Mouse (Mus musculus) lung, postnatal 25 days (tissue): Measurements from ENCODE around the gene Hip1.

Experiments used
- DNase-seq: peaks from one replicate; pipeline ENCODE4 v3.0.0; 2022; ENCODE audit warnings: low spot score

Hip1 gene

GRCm38 (mm10) chr5:135544865-135545797, at the start of gene Hip1:
Gene Hip1 (minus strand): TSS chr5:135545120.
- DNase-seq: peak; percentile 100

GRCm38 (mm10) chr5:135589996-135590784, 45.3 kb upstream of the Hip1 start:
- no peak for DNase-seq

GRCm38 (mm10) chr5:135587764-135588163, 42.8 kb upstream of the Hip1 start:
- no peak for DNase-seq

GRCm38 (mm10) chr5:135585691-135586090, 40.8 kb upstream of the Hip1 start:
- DNase-seq: no peak

- no peak for DNase-seq
Measured at GRCm38 (mm10) chr5:135582330-135582729, 37.4 kb upstream of the Hip1 start.

GRCm38 (mm10) chr5:135579331-135579751, 34.4 kb upstream of the Hip1 start:
- DNase-seq: no peak

- DNase-seq: no peak
Measured at GRCm38 (mm10) chr5:135576055-135576454, 31.1 kb upstream of the Hip1 start.

- no peak for DNase-seq
Measured at GRCm38 (mm10) chr5:135573006-135573405, 28.1 kb upstream of the Hip1 start, which contains the start of gene Ccl24. Gene Ccl24 (minus strand): TSS chr5:135573049.

- no peak for DNase-seq
Measured at GRCm38 (mm10) chr5:135568698-135569097, 23.8 kb upstream of the Hip1 start.

- no peak for DNase-seq
Measured at GRCm38 (mm10) chr5:135567556-135568265, 22.8 kb upstream of the Hip1 start.

GRCm38 (mm10) chr5:135563469-135563868, 18.5 kb upstream of the Hip1 start, which contains the start of gene Ccl26:
Gene Ccl26 (minus strand): TSS chr5:135563569.
- no peak for DNase-seq

- no peak for DNase-seq
Measured at GRCm38 (mm10) chr5:135557671-135558070, 12.8 kb upstream of the Hip1 start.

GRCm38 (mm10) chr5:135557051-135557450, 12.1 kb upstream of the Hip1 start:
- DNase-seq: no peak

- DNase-seq: no peak
Measured at GRCm38 (mm10) chr5:135556259-135556658, 11.3 kb upstream of the Hip1 start.

GRCm38 (mm10) chr5:135551591-135551990, 6.7 kb upstream of the Hip1 start:
- no peak for DNase-seq

GRCm38 (mm10) chr5:135550910-135551309, 6.0 kb upstream of the Hip1 start:
- DNase-seq: peak; percentile 45

- DNase-seq: no peak
Measured at GRCm38 (mm10) chr5:135547990-135548389, 3.1 kb upstream of the Hip1 start.

GRCm38 (mm10) chr5:135544032-135544558, 825 bp downstream of the Hip1 start:
- peak; percentile 43 for DNase-seq

- DNase-seq: no peak
Measured at GRCm38 (mm10) chr5:135537794-135538214, 7.1 kb downstream of the Hip1 start.

- DNase-seq: peak; percentile 61
Measured at GRCm38 (mm10) chr5:135537326-135537725, 7.6 kb downstream of the Hip1 start.

- DNase-seq: no peak
Measured at GRCm38 (mm10) chr5:135535867-135536266, 9.1 kb downstream of the Hip1 start.

GRCm38 (mm10) chr5:135533431-135533830, 11.5 kb downstream of the Hip1 start:
- peak; percentile 91 for DNase-seq
